Mouse (Mus musculus): ENCODE results near the gene Vmn2r97. TPM values are rescaled to one million over a fixed set of nuclear protein-coding genes. Genes with fewer than 3 reads are reported as not detected.

Gene Vmn2r97
- polyA plus RNA-seq (2014; fragmentation: Illumina TruSeq; extraction: RNeasy Lipid Tissue Mini Kit (QIAGEN cat#74804); ENCODE audit: low read depth, low replicate concordance), result not detected

GRCm38 (mm10) chr17:18914000-18914399 lies at the start of gene Vmn2r97:
Gene Vmn2r97 (plus strand): TSS chr17:18914300.

Other genes starting within 250 kb of the Vmn2r97 start
- gene Vmn2r98, start 139.2 kb downstream of the Vmn2r97 start, polyA plus RNA-seq (2014; fragmentation: Illumina TruSeq; extraction: RNeasy Lipid Tissue Mini Kit (QIAGEN cat#74804); ENCODE audit: low read depth, low replicate concordance), result not detected

All from heart, adult 10 weeks (tissue).